Mouse (Mus musculus): Measurements from ENCODE around the gene Kif3c.

Kif3c gene

GRCm38 (mm10) chr12:3424179-3424578 is 59.2 kb downstream of the Kif3c start:
- DNase-seq (ENCODE audit: low spot score in 2 of 2): no peak

GRCm38 (mm10) chr12:3425375-3426341 is 60.7 kb downstream of the Kif3c start:
- no peak for DNase-seq (ENCODE audit: low spot score in 2 of 2)

GRCm38 (mm10) chr12:3426530-3427034 is 61.6 kb downstream of the Kif3c start, which contains the start of gene Asxl2:
TSS of gene Asxl2 (plus strand) at chr12:3426857.
- DNase-seq (ENCODE audit: low spot score in 2 of 2): peak; percentile 98 to 100

- peak; percentile 71 to 78 for DNase-seq (ENCODE audit: low spot score in 2 of 2)
Observed at GRCm38 (mm10) chr12:3427067-3427889, 62.3 kb downstream of the Kif3c start.

GRCm38 (mm10) chr12:3427891-3428775 is 63.2 kb downstream of the Kif3c start:
- no peak for DNase-seq (ENCODE audit: low spot score in 2 of 2)

GRCm38 (mm10) chr12:3429681-3430442 is 64.9 kb downstream of the Kif3c start:
- DNase-seq (ENCODE audit: low spot score in 2 of 2): no peak

GRCm38 (mm10) chr12:3430443-3430753 is 65.5 kb downstream of the Kif3c start:
- DNase-seq (ENCODE audit: low spot score in 2 of 2): no peak

- no peak for DNase-seq (ENCODE audit: low spot score in 2 of 2)
Observed at GRCm38 (mm10) chr12:3430985-3431384, 66.1 kb downstream of the Kif3c start.

- no peak for DNase-seq (ENCODE audit: low spot score in 2 of 2)
Observed at GRCm38 (mm10) chr12:3433736-3434135, 68.8 kb downstream of the Kif3c start.

- no peak for DNase-seq (ENCODE audit: low spot score in 2 of 2)
Observed at GRCm38 (mm10) chr12:3436446-3436845, 71.5 kb downstream of the Kif3c start.

GRCm38 (mm10) chr12:3437815-3438214 is 72.9 kb downstream of the Kif3c start:
- DNase-seq (ENCODE audit: low spot score in 2 of 2): no peak

- no peak for DNase-seq (ENCODE audit: low spot score in 2 of 2)
Observed at GRCm38 (mm10) chr12:3440916-3441315, 76.0 kb downstream of the Kif3c start.

- no peak for DNase-seq (ENCODE audit: low spot score in 2 of 2)
Observed at GRCm38 (mm10) chr12:3441361-3441760, 76.4 kb downstream of the Kif3c start.

- DNase-seq (ENCODE audit: low spot score in 2 of 2): no peak
Observed at GRCm38 (mm10) chr12:3453554-3453953, 88.6 kb downstream of the Kif3c start.

Data from frontal cortex, postnatal 10 days (tissue).